Mouse (Mus musculus) lung, adult 18-20 months (tissue): Measurements from ENCODE around the gene Styx.
"Not testable (repeated sequence)": the region's sequence is repeated elsewhere in the genome, so short reads cannot be mapped to it uniquely, and the experiment has no call there.

ENCODE experiments used
- DNase-seq, 2 experiments: peaks; one replicate each; pipeline ENCODE4 v3.0.0; 2022; ENCODE audit warnings: mixed read lengths in 2 of 2

Gene Styx

DNA sequence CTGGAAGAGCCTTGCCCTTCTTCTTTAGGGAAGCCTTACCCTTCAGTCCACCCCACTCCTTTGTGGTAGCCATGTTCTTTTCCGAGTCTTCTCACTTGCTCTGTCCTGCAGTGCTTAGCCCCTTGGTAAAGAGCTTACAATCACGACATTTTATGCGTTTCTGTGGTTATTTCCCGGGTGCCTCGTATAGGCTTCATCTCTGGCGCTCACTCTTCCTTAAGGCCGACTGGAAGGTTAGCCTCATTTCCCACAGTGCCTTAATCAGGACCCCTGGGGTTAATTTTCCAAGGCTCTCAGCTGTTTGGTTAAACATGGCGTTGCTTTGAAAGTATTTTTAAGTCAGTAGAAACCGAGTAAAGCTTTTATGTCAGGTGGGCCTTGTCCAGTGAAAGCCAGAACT, 88.5 kb downstream of the Styx start:
- DNase-seq, result no peak

DNA sequence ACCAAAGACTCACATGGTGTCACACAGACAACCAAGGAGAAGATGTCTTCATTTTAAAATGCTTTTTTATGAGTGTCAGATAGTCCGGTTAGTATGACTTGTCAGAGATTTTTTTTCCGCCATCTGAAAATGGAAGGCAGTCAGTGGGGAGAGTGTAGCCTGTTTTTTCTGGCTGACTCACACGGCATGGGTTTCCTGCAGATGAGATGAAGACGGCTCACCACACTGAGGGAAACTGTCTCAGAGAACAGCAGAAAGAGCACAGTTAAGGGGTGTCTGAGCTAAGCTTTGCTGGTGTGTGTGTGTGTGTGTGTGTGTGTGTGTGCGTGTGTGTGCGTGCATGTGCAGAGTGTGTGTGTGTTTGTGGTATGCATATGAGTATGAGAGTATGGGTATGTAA, 90.4 kb downstream of the Styx start:
- no peak for DNase-seq

DNA sequence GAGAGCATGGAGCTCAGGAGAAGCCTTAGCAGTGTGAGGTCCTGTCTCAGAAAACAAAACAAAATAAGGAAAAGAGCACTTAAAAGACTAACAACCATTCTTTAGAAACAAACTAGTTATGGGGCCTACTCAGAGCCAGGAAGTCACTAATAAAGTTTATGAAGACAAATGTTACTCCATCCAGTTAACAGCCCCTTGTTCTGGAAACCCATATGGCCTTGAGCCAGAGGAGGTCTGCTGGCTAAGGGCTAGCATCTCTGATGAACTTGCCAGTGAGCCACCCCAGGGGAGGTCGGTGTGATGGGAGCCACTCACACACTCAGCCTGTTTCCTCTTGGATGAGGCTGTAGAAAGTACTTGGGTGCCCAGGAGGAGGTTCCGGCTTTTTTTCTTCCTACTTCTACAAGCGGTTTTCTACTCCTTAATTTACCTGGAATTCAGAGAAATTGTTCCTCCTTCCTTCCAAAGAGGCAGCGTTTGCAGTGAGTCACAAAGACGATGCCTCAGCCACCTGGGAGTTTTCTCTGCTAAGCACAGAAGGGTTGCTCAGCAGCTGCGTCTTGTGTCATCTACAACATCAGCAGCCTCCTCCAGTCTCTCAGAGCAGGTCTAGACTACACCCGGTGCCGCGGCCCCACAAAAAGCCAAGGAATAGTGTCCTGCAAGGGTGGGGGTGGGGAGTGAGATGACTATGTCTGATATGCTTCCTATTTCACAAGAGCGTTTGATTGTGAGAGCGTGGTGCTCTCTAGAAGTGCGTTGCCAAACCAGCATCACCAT, 92.1 kb downstream of the Styx start:
- no peak for DNase-seq

DNA sequence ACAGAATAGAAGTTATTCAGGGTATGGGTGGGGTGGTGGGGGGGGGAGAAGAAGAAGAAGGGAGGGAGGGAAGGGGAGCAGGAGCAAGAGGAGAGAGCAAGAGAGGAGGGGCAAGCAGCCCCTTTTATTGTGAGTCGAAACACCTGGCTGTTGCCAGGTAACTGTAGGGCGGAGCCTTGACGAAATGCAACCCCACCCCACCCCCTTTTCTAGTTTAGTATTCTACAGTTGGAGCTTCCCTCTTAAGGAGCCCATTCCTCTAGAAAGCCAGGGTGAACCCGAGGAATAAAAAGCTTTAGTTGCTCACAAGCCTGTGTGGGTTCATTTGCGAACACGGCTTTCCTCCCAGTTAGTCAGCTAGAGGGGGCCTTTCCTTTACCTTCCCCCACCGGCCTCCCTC, 94.0 kb downstream of the Styx start:
- no peak for DNase-seq

DNA sequence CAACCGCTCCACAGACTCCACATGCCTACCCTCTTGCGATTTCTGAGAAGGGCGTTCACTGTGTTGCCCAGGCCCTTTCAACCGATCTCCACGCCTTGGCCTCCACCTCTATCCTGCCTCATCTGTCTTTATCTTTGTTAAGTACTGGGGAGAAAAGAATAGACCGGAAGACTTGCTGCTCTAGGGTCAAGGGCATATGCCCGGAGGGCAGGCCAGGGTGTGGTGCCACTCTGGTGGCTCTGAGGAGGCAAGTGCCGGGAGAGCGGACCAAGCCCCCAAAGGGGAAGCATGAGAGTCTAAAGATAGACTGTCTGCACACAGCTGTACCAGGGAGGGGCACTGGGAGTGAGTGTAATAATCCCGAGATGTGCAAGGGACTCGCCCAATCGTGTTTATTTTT, 94.6 kb downstream of the Styx start:
- peak in 1 of 2 experiments; percentile 33 for DNase-seq

DNA sequence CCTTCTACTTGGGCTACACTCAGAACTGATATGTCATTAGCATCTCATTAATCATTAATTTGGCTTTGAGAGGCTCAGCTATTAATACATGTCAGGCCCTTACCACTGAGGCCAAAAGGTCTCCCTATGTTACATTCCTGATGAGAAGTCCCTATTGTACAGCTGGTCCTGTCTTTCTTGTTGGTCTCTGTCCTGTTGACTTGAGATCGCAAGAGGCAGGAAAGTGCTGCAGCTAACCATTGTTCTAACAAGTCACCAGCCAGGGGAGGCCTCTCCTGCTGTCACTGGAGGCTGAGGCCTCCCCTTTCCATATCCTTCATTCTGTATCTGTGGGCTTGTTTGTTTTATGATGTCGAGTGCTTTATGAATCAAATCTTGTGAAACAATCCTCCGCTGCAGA, 95.9 kb downstream of the Styx start:
- no peak for DNase-seq

DNA sequence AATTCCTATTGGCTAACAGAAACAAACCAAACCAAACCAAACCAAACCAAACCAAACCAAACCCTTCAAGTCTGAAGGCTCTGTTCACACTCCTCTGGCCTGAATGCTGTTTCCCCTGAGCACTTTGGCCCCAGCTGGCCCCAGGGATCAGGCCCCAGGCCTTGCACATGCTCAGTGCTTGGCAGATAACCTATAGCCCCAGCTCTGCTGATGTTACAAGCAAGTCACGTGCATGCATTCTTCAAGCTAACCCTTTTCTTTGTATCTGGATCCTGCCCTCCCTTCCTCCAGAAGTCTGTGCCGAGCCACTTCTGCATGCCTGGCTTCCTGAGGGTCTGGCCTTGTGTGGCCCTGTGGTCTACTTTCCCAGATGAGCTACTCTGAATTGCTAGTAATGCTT, 100.2 kb downstream of the Styx start:
- DNase-seq, result no peak

DNA sequence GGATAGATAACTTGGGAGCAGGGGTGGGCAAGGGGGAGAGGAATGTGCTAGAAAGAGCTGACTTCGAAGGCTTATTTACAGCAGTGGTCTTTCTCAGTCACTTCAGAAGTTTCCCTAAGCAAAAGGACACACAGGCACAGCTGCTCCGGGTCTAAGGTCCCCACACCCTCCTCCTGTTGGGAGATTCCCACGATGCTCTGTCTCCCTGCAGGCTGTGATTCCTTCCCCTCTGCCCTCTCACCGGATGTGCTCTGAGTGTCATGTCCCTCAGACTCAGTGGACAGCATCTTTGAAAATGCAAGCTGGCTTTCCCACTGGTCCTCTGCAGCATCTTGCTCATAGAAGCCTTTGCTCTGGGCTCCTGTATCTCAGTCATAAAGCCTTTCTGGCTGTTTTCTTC, 101.3 kb downstream of the Styx start:
- peak in 1 of 2 experiments; percentile 25 for DNase-seq

DNA sequence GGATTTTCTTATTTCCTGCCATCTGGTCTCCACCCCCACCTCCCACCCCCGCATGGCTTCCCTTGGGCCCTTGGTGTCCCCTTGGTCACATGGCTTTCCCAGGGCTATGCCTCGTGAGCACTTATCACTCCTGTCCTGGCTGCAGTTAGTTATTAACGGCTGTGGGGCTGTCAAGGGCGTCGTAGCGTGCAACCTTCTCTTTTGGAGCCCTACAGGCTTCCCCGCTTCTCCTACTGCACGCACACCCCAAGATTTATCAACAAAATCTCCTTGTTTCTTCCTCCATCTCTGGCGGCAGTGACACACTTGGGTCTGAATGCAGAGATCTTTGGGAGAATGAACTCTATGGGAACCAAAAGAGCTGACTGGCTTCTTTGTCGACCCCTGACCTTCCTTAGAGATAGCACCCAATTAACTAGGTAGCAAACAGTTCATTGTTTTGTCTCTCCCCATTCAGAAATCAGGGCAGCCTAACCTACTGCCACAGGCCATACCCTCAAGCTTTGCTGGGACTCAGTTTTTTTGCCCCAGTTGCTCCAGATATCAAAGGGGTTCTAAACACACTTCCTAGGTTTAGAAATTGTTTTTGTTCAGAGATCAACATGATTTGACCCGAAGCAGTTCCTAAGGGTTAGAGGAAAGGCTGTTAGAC, 102.1 kb downstream of the Styx start:
- peak in 1 of 2 experiments; percentile 32 for DNase-seq

DNA sequence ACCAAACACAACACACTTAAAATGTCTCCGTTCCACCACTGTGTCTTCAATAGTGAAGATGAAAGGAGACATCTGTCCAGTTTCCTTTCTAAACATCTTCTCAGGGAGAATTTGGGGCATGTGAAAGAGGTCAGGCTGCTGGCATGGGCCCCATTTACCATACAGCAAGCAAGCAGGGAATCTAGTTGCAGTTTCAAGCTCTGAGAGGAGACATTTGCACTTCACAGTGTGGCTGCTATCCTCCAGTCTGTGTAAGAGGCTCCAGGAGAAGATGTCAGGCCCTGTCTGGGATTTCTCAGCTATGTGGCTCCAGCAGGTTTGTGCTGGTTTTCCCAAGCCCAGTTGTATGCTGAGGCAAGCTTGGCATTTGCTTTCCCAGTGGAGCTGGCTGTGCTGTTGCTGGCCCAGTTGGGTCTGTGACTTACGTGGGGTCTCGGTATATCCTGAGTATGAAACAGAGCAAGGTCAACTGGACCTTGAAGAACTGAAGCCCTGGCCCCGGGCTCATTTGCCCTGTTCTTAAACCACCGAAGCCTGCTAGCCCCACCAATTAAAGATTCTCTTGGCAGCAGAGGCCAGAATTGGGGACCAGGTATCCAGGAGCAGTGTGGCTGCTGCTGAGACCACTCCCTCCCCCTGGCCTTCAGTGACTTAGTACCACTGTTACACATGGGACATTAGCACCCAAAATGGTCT, 102.8 kb downstream of the Styx start:
- no peak for DNase-seq

DNA sequence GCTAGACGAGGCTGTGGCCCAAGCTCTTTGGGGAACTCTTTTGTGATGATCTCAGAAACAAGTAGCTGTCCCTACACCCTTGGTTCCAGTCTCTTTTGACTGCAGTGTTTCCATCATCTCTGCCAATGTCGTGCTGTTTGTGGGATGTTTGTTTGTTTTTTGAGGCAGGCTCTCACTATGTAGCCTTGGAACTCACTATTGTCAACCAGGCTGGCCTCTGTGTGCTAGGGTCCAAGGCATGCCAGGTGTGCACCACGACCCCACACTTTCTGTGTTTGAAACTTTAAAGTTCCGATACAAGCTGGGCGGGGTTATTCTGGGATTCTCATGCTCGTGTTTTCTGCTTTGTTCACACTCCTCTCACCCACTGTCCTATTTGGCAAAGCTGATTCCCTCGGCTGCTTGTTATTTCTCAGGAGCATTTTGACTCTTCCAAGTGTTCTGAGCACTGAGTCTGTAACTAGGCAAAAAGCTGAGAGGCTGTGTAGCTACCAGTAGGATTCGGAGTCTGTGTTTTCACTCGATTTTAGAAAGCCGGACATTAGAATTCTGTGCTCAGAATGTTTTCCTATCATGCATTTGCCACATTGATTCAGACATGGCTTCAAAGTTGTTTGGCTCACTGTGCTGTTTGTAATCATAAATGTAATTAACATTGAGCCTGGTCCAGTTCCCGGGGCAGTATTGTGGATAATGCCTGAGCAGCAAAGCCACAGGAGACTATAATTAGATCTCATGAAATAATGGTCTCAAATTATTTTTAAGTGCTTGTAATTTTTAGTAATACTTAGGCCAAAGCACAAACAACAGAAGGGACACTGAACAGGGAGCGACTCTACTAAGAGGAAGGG, 105.0 kb downstream of the Styx start:
- no peak for DNase-seq

DNA sequence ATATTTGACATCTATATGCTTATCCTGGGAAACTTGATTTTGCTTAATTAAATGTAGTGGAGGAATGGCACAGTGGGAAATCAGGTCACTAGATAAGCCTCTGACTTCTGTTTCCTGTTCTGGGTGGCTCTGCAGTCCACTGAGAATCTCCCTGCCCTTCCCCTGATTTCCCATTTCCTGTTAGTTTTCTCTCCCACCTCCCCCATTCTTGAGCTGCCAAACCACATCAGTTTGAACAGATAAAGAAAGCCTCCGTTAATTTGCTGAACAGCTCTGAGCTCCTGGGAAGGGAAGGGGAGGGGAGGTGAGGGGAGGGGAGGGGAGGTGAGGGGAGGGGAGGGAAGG, 105.6 kb downstream of the Styx start:
- DNase-seq, result peak in 1 of 2 experiments; percentile 55

DNA sequence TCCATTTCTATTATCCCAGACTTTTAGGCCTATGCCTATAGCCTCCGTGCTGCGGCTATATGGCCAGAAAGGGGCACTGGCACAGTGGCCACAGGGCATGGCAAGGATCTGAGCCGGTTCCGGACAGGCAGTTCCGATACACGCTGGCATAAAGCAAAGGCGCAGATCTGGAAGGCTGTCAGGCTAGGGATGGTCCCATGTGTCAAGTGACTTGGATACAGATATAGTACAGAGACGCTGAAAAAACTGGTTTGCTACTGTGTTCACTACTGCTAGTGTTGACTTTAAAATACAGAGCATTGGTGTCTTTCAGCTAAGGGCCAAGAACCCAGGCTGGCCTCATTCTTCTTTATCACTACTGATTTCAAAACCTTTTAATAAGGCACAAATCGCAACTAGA, 106.1 kb downstream of the Styx start:
- DNase-seq, result no peak

DNA sequence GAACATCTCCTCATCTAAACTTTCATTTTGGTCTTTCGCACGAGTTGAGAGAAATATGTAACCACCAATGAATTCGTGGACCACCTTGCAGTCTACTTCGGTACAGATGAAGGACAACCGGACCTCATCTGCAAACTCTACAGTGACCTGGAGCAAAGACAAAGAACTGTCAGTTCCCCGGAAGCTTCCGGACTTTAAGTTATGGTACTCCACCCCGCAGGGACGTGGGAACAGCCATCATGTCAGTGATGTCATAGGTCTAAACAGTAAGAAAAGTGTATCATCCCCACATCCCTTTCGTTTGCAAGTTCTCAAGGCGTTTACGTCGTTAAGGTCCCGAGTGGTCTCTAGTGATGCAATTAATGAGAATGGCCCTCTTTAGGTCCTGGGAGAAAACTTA, 109.0 kb downstream of the Styx start:
- DNase-seq, result no peak

DNA sequence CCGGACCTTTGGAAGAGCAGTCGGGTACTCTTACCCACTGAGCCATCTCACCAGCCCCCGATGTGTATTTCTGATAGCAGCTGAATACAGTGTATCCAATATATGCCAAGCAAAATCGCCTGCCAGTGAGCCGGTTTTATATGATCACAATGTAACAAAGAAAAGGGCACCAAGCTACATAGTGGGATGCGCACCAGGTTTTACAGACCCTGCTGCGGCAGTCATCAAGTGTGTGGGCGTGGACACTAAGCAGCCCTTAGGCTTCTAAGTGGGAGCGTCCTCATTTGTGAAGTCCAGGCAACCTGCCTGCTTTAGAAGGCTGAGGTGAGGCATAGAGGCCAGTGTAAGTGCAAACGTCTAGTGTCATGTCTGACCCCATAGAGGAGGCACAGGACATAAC, 109.6 kb downstream of the Styx start:
- no peak for DNase-seq

DNA sequence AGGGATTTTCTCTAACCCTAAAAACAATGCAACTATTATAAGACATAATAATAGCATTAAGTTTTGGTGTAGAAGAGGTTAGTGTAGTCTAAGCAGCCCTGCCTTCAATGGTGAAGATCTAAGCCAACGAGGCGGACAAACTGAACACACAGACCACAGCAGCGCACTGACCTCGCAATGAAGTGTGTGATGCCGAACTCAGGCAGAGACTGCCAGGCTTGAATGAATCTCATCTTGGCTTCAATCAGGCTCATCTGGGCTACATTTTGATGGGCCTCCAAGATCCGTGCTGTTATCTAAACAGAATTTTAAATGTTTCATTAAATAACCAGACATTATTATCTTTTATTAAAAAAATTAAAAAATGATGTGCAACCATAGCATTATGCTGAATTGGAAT, 111.1 kb downstream of the Styx start:
- DNase-seq, result no peak

DNA sequence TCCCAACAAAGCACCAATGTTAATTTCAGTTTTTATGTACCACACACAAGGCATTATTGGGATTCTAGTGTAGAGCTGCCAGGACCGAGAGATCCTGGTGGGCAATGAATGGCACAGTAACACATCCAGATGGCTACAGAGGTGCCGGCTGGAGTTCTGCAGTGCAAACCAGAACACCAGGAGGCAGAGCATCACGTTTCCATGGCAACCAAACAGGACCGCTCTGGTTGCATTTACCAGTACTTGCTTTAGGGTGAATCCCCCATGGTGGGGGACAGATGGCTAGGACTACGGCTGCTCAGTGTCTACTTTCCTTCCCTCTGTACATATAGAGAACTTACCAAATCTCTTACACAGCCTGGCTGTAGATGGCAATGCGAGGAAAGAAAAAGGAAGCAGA, 111.5 kb downstream of the Styx start:
- no peak for DNase-seq

DNA sequence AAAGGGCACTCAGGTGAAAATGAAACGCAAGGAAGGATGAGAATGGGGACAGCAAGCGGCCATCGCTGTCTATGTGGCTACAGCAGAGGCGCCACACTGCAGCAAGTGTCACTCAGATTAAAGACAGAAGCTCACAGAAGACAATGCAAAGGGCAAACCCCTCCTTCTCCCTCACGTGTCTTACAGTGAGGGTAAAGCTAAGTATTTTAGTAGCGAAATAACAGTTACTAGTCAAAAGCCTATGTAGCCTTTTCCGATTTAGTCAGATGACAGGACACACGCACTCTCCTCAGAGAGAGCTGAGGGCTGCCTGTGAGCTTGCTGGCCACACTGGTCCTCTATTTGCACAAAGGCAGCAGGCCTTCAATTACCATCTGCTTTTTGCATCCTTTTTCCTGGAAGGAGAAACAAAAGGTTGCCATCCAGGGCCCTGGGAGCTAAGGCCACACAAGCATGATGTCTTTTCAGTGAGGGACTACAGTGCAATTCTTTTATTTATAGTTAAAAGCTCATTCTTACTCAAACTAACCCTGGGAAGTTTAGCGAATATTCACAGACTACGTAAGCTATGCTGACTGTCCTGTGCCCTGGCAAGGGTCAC, 112.1 kb downstream of the Styx start:
- DNase-seq, result no peak

DNA sequence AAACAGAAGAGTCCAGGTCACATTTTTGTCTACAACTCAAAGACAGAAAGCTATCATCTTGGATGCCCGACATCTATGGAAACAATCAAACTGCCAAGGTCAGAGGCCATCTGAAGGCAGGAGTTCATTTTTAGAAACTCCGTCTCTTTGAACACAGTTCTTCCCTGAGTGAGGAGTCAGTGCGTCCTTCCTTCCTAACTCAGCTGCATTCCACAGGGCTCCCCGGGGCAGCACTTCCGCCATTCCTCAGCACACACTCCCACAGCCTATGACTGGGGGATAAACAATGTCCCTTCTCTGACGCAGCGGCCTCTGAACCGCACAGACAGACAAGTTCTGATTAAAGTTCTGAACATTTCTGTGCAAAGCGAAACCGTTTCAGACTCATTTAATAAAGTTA, 112.7 kb downstream of the Styx start:
- peak; percentile 68 to 82 for DNase-seq

DNA sequence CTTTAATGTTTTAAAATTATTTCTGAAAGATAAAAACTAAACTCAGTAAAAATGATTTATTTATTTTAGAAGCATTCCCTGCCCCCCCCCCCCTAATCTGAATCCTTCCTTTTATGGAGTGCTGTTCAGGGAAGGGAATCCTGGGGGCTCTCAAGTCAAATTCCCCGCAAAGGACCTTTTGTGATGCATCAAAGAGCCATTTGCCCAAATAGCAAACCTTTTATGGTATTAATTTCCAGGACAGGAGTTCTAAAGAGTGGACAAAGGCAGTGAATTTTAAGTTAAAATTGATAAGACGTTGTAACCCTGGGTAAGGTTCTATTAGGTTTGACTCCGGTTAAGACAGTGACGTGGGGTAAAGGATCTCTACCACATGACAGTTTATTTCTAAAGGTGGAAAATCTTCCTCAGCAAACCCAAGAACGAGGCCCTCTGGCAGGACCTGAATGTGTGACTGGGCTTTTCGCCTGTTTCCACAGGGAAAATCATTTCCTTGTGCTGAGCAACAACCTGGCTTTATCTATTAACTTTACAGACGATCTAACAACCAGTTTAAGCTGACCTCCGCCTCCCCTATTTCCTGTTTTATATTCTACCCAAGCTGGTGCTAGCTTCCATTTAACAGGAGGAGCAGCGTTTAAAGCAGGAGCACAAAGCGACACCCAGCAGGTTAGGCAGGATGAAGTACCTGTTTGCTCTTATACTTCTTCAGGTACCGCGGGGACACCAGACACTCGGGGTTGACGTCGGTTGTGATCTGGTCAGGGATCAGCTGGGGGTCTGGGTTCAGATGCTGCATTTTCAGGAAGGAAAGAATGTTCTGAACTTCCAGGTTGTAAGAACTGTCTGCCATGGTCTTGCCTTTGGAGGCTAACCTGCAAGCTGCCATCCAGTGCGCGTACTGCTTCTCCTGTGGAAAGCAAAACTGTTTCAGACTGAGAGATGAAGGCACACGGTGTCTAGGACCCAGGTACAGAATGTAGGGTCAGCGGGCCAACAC, 113.4 kb downstream of the Styx start:
- no peak for DNase-seq

DNA sequence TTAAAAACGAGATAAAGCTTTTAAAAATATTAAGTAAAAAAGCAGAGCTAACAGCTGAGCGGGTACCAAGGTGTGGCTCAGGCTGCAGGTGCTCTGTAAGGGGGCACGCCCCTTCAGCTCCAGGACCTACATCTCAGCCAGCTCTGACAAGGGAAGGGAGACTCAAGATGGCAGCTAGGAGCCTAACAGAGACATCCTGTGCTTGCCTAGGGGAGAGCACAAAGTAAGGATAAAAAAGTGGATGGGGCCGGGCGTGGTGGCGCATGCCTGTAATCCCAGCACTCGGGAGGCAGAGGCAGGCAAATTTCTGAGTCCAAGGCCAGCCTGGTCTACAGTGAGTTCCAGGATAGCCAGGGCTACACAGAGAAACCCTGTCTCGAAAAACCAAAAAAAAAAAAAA, 115.5 kb downstream of the Styx start:
- not testable (repeated sequence) for DNase-seq

DNA sequence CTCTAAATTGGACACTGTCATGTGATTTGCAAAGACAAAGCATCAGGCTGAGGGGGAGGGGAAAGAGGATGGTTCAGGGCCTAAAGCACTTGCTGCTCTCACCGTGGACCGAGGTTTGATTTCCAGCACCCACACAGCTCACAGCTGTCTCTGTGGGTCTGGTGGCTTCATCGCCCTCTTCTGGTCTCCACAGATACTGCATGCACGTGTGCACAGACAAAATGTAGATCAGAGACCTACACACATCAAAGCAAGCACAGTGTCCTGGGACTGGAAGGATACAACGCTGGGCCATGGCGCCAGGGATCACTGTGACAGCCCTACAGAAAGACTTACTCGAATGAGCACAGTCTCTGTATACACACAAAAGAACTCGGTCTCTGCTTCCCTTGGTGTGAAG, 118.6 kb downstream of the Styx start:
- no peak for DNase-seq
